Comparison of ENCODE assay signal across 8 mouse cellular contexts in genomic region chr4:132747664-132748259, GRCm38 (mm10). TPM values are rescaled to one million over a fixed set of nuclear protein-coding genes. Genes with fewer than 3 reads are reported as not detected.
A peak's percentile ranks its signal among the peaks of the same experiment; 100 is the strongest.
DNase-seq lines count a peak whose midpoint lies in the region; ATAC-seq and TF ChIP-seq lines count a peak whose summit lies in the region.

No protein-coding gene starts in this region.

- no peak for TF ChIP-seq EP300 in ES-Bruce4 (IDR thresholded peaks at IDR 0.05; ENCODE audit: insufficient read depth, low read depth, low read length)
- no peak for TF ChIP-seq EP300 in liver, postnatal 0 days (IDR thresholded peaks at IDR 0.05; ENCODE audit: low read depth)

- peak; percentile 27 for DNase-seq in brain, adult 2 months (ENCODE audit: low read depth, low spot score)
- DNase-seq in intestine, embryonic 14.5 days (ENCODE audit: low spot score): no peak
- DNase-seq in liver, postnatal 0 days: peak; percentile 57
- peak; percentile 26 to 43 for DNase-seq in spleen, postnatal 10 days (ENCODE audit: low spot score in 2 of 2)
- no peak for DNase-seq in cerebellum, adult 11 months
- DNase-seq in hindbrain, embryonic 11.5 days (ENCODE audit: low spot score): no peak
- DNase-seq in ovary, postnatal 10 days (ENCODE audit: low spot score): no peak

- peak; percentile 44; the same call in 1 of the 2 replicates for ATAC-seq in intestine, embryonic 14.5 days (replicated peaks; ENCODE audit: low FRiP score, low TSS enrichment, low read depth)
- peak; percentile 83 for ATAC-seq in liver, postnatal 0 days
- ATAC-seq in hindbrain, embryonic 11.5 days (ENCODE audit: low FRiP score): no peak

- H3K36me3 ChIP-seq in ES-Bruce4 (ENCODE audit: control insufficient read depth, insufficient read depth, low read length, poor library complexity, severe bottlenecking): no peaks in the 10 kb centered on the region
- H3K36me3 ChIP-seq in intestine, embryonic 14.5 days (ENCODE audit: control insufficient read depth, insufficient read depth, low read length): no peaks in the 10 kb centered on the region
- no peaks in the 10 kb centered on the region for H3K36me3 ChIP-seq in liver, postnatal 0 days (replicated peaks; ENCODE audit: insufficient read depth, low read length)
- H3K36me3 ChIP-seq in hindbrain, embryonic 11.5 days (ENCODE audit: control insufficient read depth, insufficient read depth, low read length): no peaks in the 10 kb centered on the region

- H3K9ac ChIP-seq in ES-Bruce4 (ENCODE audit: low read depth, poor library complexity, severe bottlenecking): no peak overlapping the region
- no peak overlapping the region for H3K9ac ChIP-seq in intestine, embryonic 14.5 days (ENCODE audit: low read length)
- 0 out of 2 replicates have a peak overlapping the region, but pooled peaks have one; percentile 5 for H3K9ac ChIP-seq in liver, postnatal 0 days (replicated peaks)
- H3K9ac ChIP-seq in hindbrain, embryonic 11.5 days (ENCODE audit: low read depth, low read length): no peak overlapping the region

- 0 out of 2 replicates have a peak overlapping the region, but pooled peaks have one; percentile 23 for H3K4me2 ChIP-seq in intestine, embryonic 14.5 days (ENCODE audit: low read length)
- peak overlapping the region; percentile 50 for H3K4me2 ChIP-seq in liver, postnatal 0 days (ENCODE audit: low read depth, low read length)
- H3K4me2 ChIP-seq in hindbrain, embryonic 11.5 days (replicated peaks; ENCODE audit: low read depth, low read length): no peak overlapping the region

- no peaks in the 10 kb centered on the region for H3K27me3 ChIP-seq in ES-Bruce4 (ENCODE audit: control insufficient read depth, insufficient read depth, low read length, poor library complexity, severe bottlenecking)
- no peaks in the 10 kb centered on the region for H3K27me3 ChIP-seq in intestine, embryonic 14.5 days (replicated peaks; ENCODE audit: control insufficient read depth, insufficient read depth, low read length)
- H3K27me3 ChIP-seq in liver, postnatal 0 days (ENCODE audit: insufficient read depth, low read length): no peaks in the 10 kb centered on the region
- H3K27me3 ChIP-seq in hindbrain, embryonic 11.5 days (ENCODE audit: control insufficient read depth, insufficient read depth, low read length): no peaks in the 10 kb centered on the region

- H3K27ac ChIP-seq in ES-Bruce4 (ENCODE audit: insufficient read depth, low read length): peak overlapping the region; percentile 54
- H3K27ac ChIP-seq in intestine, embryonic 14.5 days (ENCODE audit: low read depth): peak overlapping the region; percentile 36; the same call in 1 of the 2 replicates
- H3K27ac ChIP-seq in liver, postnatal 0 days (ENCODE audit: low read depth): peak overlapping the region; percentile 71
- no peak overlapping the region for H3K27ac ChIP-seq in hindbrain, embryonic 11.5 days (ENCODE audit: low read depth, low read length)

- no peak for TF ChIP-seq CTCF in ES-Bruce4 (IDR thresholded peaks at IDR 0.05; ENCODE audit: low read depth, low read length)
- TF ChIP-seq CTCF in liver, postnatal 0 days (IDR thresholded peaks at IDR 0.05; ENCODE audit: low read depth): no peak

- TF ChIP-seq POLR2A in ES-Bruce4 (IDR thresholded peaks at IDR 0.05; ENCODE audit: insufficient read depth, low read length): no peak

- H3K9me3 ChIP-seq in ES-Bruce4 (replicated peaks; ENCODE audit: control insufficient read depth, insufficient read depth, low read length, poor library complexity, severe bottlenecking): no peaks in the 10 kb centered on the region
- no peaks in the 10 kb centered on the region for H3K9me3 ChIP-seq in intestine, embryonic 14.5 days (ENCODE audit: control insufficient read depth, low read length)
- no peaks in the 10 kb centered on the region for H3K9me3 ChIP-seq in liver, postnatal 0 days (ENCODE audit: low read length)
- H3K9me3 ChIP-seq in hindbrain, embryonic 11.5 days (ENCODE audit: control insufficient read depth, low read length): no peaks in the 10 kb centered on the region

- no peak overlapping the region for H3K4me3 ChIP-seq in ES-Bruce4 (ENCODE audit: low read depth, low read length)
- H3K4me3 ChIP-seq in intestine, embryonic 14.5 days (ENCODE audit: low read depth, low read length): no peak overlapping the region
- H3K4me3 ChIP-seq in liver, postnatal 0 days (ENCODE audit: low read depth, low read length): peak overlapping the region; percentile 13
- H3K4me3 ChIP-seq in hindbrain, embryonic 11.5 days (ENCODE audit: low read depth, low read length): no peak overlapping the region

- WGBS in intestine, embryonic 14.5 days: 53% methylated on average over 9 of the region's 9 CpGs
- 13% methylated on average over 9 of the region's 9 CpGs for WGBS in liver, postnatal 0 days (ENCODE audit: insufficient replicate concordance)
- WGBS in hindbrain, embryonic 11.5 days: 78% methylated on average over 9 of the region's 9 CpGs

- peaks cover 8% of the 10 kb centered on the region for H3K4me1 ChIP-seq in ES-Bruce4 (ENCODE audit: control insufficient read depth, insufficient read depth, low read length)
- no peaks in the 10 kb centered on the region for H3K4me1 ChIP-seq in intestine, embryonic 14.5 days (replicated peaks; ENCODE audit: control insufficient read depth, insufficient read depth, low read length)
- peaks cover 5% of the 10 kb centered on the region; the same call in 1 of the 2 replicates for H3K4me1 ChIP-seq in liver, postnatal 0 days (ENCODE audit: insufficient read depth)
- no peaks in the 10 kb centered on the region for H3K4me1 ChIP-seq in hindbrain, embryonic 11.5 days (replicated peaks; ENCODE audit: control insufficient read depth, insufficient read depth, low read length)

RNA-seq across cellular contexts. Expression of gene Smpdl3b, which starts 9.3 kb away (rescaled TPM):
- polyA plus RNA-seq in ES-Bruce4 (2011; ENCODE audit: insufficient read depth, insufficient read length, low read depth, missing spikeins): 6.3 and 6.4 TPM in 2 replicates
- polyA plus RNA-seq in intestine, embryonic 14.5 days (2014; fragmentation: Nextera tagmentation; extraction: Ambion mirVana): 7.4 and 7.8 TPM in 2 replicates
- 0.31 and 0.34 TPM in 2 replicates for polyA plus RNA-seq in liver, postnatal 0 days (2015; fragmentation: Nextera tagmentation; extraction: Ambion mirVana)
- 1.7 and 1.8 TPM in 2 replicates for polyA plus RNA-seq in hindbrain, embryonic 11.5 days (2014; fragmentation: Nextera tagmentation; extraction: Ambion mirVana)

RNA-seq across cellular contexts. Expression of gene Xkr8, which starts 15.4 kb away (rescaled TPM):
- polyA plus RNA-seq in ES-Bruce4 (2011; ENCODE audit: insufficient read depth, insufficient read length, low read depth, missing spikeins): 6.3 and 8.1 TPM in 2 replicates
- 4.0 and 7.8 TPM in 2 replicates for polyA plus RNA-seq in intestine, embryonic 14.5 days (2014; fragmentation: Nextera tagmentation; extraction: Ambion mirVana)
- 3.3 and 3.8 TPM in 2 replicates for polyA plus RNA-seq in liver, postnatal 0 days (2015; fragmentation: Nextera tagmentation; extraction: Ambion mirVana)
- 3.7 and 4.1 TPM in 2 replicates for polyA plus RNA-seq in hindbrain, embryonic 11.5 days (2014; fragmentation: Nextera tagmentation; extraction: Ambion mirVana)

RNA-seq across cellular contexts. Expression of gene Rpa2, which starts 20.4 kb away (rescaled TPM):
- 78.2 and 78.7 TPM in 2 replicates for polyA plus RNA-seq in ES-Bruce4 (2011; ENCODE audit: insufficient read depth, insufficient read length, low read depth, missing spikeins)
- polyA plus RNA-seq in intestine, embryonic 14.5 days (2014; fragmentation: Nextera tagmentation; extraction: Ambion mirVana): 108 and 115 TPM in 2 replicates
- polyA plus RNA-seq in liver, postnatal 0 days (2015; fragmentation: Nextera tagmentation; extraction: Ambion mirVana): 38.6 and 43.0 TPM in 2 replicates
- 121 and 130 TPM in 2 replicates for polyA plus RNA-seq in hindbrain, embryonic 11.5 days (2014; fragmentation: Nextera tagmentation; extraction: Ambion mirVana)

RNA-seq across cellular contexts. Expression of gene Themis2, which starts 48.4 kb away (rescaled TPM):
- polyA plus RNA-seq in ES-Bruce4 (2011; ENCODE audit: insufficient read depth, insufficient read length, low read depth, missing spikeins): 0.72 and 0.84 TPM in 2 replicates
- 2.0 TPM in 2 replicates for polyA plus RNA-seq in intestine, embryonic 14.5 days (2014; fragmentation: Nextera tagmentation; extraction: Ambion mirVana)
- polyA plus RNA-seq in liver, postnatal 0 days (2015; fragmentation: Nextera tagmentation; extraction: Ambion mirVana): 3.1 and 3.5 TPM in 2 replicates
- 0.67 and 0.69 TPM in 2 replicates for polyA plus RNA-seq in hindbrain, embryonic 11.5 days (2014; fragmentation: Nextera tagmentation; extraction: Ambion mirVana)

Comparison
In these comparisons a context has a peak if more than half of its experiments do, and no peak if none do; other contexts are left out.
1. DNase-seq: peak in brain, adult 2 months (single experiment), liver, postnatal 0 days (single experiment) and spleen, postnatal 10 days (2 of 2); none in intestine, embryonic 14.5 days (single experiment), cerebellum, adult 11 months (single experiment), hindbrain, embryonic 11.5 days (single experiment) and ovary, postnatal 10 days (single experiment).